Mouse (Mus musculus): ENCODE data around the gene Trp53rkb.

Gene Trp53rkb

DNA sequence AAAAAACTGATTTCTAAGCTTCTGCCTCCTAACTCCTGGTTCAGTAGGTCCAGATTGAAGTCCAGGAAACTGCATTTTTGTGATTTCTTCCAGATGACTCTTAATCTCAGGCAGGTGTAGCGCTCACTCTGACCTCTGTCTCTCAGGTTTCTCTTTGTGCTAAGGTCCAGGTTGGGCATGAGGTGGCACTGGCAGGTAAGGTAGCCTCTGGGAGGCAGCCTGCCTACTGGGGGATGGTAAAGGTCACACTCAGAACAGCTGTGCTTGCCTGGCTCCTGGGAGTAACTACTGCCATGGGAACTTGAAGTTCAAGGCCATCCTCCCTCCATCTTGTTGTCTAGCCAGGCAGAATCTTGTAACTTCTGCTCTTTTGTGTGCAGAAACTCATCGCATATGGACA lies 41.8 kb downstream of the Trp53rkb start:
- DNase-seq (ENCODE audit: low spot score in 2 of 2), result no peak

GRCm38 (mm10) chr2:166834796-166835195 lies 42.5 kb downstream of the Trp53rkb start:
- no peak for DNase-seq (ENCODE audit: low spot score in 2 of 2)

DNA sequence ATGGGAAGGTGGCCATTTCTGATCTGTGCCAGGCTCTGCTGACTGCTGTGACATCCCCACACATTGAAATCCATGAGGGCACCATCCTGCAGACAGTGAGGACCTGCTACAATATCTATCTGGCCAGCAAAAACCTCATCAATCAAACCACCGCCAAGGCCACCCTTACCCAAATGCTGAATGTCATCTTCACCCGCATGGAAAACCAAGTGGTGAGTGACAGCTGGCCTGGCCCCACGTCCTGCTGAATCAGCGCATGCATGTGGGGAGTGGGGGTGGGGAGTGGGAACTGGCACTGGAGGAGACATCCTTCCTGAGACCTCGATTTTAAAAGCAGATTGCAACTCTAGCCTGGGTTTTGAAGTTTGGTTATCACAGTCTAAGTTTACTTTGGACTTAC lies 43.2 kb downstream of the Trp53rkb start:
- DNase-seq (ENCODE audit: low spot score in 2 of 2), result no peak

DNA sequence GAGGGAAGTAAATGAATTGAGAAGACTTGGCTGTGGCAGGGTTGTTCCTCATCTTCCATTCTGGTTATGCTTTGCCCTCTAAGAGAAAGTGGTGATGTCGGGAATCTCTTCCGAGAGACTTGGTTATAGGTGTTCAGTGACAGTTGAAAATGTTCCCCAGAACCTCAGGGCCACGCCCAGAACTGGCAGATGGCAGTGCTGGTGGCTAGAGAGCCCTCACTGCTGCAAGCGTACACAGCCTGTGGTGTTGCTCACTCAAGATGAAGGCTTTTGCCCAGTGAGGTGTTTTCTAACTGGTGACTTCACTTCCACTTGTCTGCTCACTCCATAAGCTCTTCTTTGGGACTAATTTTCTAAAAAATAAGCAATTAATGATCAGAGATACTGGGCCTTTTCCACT lies 49.5 kb downstream of the Trp53rkb start:
- no peak for DNase-seq (ENCODE audit: low spot score in 2 of 2)

Measured in right cerebral cortex, adult 2 months (tissue).